Mouse (Mus musculus) brain, embryonic 18.5 days (tissue): Measurements from ENCODE around the gene Hist1h2bg.
A peak's percentile ranks its signal among the peaks of the same experiment; 100 is the strongest.
"Not testable (repeated sequence)": the region's sequence is repeated elsewhere in the genome, so short reads cannot be mapped to it uniquely, and the experiment has no call there.

Source experiments
- DNase-seq: peaks from one replicate; pipeline ENCODE4 v3.0.0-alpha.2; 2012; ENCODE audit warnings: low read depth, low spot score

Gene Hist1h2bg

GRCm38 (mm10) chr13:23582219-23583056 is 11.2 kb downstream of the Hist1h2bg start:
- no peak for DNase-seq

GRCm38 (mm10) chr13:23583387-23584068 is 12.3 kb downstream of the Hist1h2bg start:
- no peak for DNase-seq

GRCm38 (mm10) chr13:23584331-23584730 is 13.1 kb downstream of the Hist1h2bg start:
- no peak for DNase-seq

- no peak for DNase-seq
Measured at GRCm38 (mm10) chr13:23585029-23585441, 13.8 kb downstream of the Hist1h2bg start.

- DNase-seq: peak; percentile 92
Measured at GRCm38 (mm10) chr13:23585442-23586098, 14.4 kb downstream of the Hist1h2bg start.

GRCm38 (mm10) chr13:23586099-23586939 is 15.1 kb downstream of the Hist1h2bg start:
- DNase-seq: no peak

- DNase-seq: no peak
Measured at GRCm38 (mm10) chr13:23586940-23587225, 15.7 kb downstream of the Hist1h2bg start.

- no peak for DNase-seq
Measured at GRCm38 (mm10) chr13:23591206-23591605, 20.0 kb downstream of the Hist1h2bg start.

GRCm38 (mm10) chr13:23591886-23592285 is 20.7 kb downstream of the Hist1h2bg start:
- DNase-seq: not testable (repeated sequence)

GRCm38 (mm10) chr13:23592614-23593013 is 21.4 kb downstream of the Hist1h2bg start:
- no peak for DNase-seq

- DNase-seq: no peak
Measured at GRCm38 (mm10) chr13:23593051-23593770, 22.0 kb downstream of the Hist1h2bg start.

GRCm38 (mm10) chr13:23595185-23595584 is 24.0 kb downstream of the Hist1h2bg start:
- no peak for DNase-seq

- DNase-seq: no peak
Measured at GRCm38 (mm10) chr13:23595622-23596372, 24.6 kb downstream of the Hist1h2bg start.

- DNase-seq: no peak
Measured at GRCm38 (mm10) chr13:23597957-23598356, 26.8 kb downstream of the Hist1h2bg start.

- DNase-seq: no peak
Measured at GRCm38 (mm10) chr13:23603182-23603699, 32.0 kb downstream of the Hist1h2bg start.

GRCm38 (mm10) chr13:23604452-23604851 is 33.3 kb downstream of the Hist1h2bg start:
- no peak for DNase-seq

- no peak for DNase-seq
Measured at GRCm38 (mm10) chr13:23605052-23605451, 33.9 kb downstream of the Hist1h2bg start.

- no peak for DNase-seq
Measured at GRCm38 (mm10) chr13:23609209-23609608, 38.0 kb downstream of the Hist1h2bg start.

- no peak for DNase-seq
Measured at GRCm38 (mm10) chr13:23609844-23610243, 38.6 kb downstream of the Hist1h2bg start.

GRCm38 (mm10) chr13:23610393-23610792 is 39.2 kb downstream of the Hist1h2bg start:
- no peak for DNase-seq
